Mouse (Mus musculus) cerebellum, postnatal 25 days (tissue): Measurements from ENCODE around the gene Grb2.

Experiments used
- DNase-seq, 2 experiments: peaks; one replicate each; pipeline ENCODE4 v3.0.0; 2021; ENCODE audit warnings: mixed read lengths in 2 of 2

The Grb2 gene

GRCm38 (mm10) chr11:115708209-115708876 lies at the start of gene Grb2:
TSS of gene Grb2 (minus strand) at chr11:115708597.
- peak; percentile 100 for DNase-seq

DNA sequence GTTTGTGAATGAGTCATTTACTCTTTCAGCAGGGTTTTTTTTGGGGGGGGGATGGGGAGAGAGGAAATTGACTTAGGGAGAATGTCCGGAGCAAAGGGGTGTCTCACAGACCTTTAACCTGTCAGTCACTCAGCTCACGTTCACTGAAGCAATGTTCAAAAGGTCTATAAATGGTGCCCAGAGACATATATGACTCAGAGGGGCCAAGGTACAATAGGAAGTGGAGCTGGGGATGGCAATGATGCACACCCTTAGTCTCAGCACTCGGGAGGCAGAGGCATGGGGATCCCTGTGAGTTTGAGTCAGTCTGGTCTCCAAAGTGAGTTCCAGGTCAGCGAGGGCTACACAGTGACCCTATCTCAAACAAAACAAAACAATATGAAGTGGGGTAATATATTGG lies 45.1 kb upstream of the Grb2 start:
- no peak for DNase-seq

- DNase-seq = no peak
These were observed 44.3 kb upstream of the Grb2 start for GRCm38 (mm10) chr11:115752653-115753052.

- DNase-seq = no peak
These were observed 43.3 kb upstream of the Grb2 start for GRCm38 (mm10) chr11:115751725-115752124.

GRCm38 (mm10) chr11:115749834-115750233 lies 41.4 kb upstream of the Grb2 start:
- peak; percentile 34 to 46 for DNase-seq

DNA sequence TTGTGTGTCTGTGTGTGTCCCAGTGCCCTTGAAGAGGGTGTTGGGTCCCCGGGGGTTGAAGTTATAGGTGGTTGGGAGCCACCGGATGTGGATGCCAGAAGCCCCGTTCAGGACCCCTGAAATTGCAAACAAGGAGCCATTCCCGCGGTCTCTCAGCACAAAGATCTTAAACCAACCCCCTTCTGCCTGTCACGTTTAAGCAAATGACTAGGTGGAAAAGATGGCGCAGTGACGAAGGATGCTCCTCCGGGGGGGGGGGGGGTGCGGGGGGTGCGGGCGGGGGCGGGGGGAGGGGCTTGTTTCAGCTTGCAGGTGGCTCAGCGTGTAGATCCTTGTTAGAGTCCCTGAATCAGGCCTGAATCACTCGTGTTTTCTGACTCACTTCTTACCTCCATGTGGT lies 39.0 kb upstream of the Grb2 start:
- no peak for DNase-seq

DNA sequence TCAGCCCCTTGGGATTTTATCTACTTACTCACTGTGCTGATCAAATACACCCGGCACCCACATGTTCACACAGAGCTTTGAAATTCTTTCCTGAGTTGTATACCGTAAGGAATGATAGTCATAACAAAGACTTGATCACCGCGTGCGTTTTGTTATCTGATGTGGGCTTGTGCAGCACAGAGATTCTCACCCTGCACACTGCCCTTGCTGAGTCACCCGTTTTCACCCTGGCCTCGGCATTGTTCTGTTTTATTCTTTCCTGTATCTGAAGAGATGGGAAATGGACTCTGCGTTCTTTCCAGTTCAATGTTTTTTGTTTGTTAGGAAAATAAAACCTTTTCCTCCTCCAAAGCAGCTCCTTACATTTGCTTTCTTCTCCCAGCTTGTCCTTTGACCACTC lies 38.4 kb upstream of the Grb2 start:
- no peak for DNase-seq

- no peak for DNase-seq
These were observed 37.7 kb upstream of the Grb2 start for GRCm38 (mm10) chr11:115746109-115746508.

DNA sequence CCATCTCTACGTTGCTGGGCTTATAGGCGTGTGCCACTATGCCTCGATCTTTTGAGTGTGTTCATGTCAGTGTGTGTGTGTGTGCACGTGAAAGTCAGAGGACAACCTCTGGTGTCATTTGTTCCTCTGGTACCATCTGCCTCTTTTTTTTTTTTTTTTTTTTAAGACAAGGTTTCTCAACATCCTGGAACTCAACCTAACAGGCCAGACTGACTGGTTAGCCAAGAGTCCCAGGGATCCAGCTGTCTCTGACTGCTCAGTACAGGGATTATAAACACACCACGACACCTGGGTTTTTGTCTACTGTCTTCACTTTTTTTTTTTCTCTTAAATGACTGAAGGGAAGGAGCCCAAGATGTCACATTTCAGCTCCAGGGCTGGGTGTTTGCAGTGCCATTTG lies 36.0 kb upstream of the Grb2 start:
- no peak for DNase-seq

DNA sequence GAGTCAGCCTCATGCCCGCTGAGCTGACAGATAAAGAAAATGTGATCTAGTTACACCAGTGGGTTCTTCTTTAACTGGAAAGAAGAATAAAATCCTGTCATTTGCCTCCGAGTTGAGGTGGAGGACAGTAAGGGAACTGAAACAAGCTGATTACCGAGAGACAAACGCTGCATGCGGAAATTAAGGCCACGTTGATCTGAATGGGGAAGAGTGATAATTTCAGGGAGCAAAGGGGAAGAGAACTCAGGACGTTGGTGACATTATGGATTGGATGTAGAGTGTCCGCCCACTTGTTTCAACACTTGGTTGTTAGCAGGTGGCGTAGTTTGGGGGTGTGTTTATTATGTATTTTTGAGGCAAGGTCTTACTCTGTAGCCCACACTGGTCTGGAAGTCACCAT lies 34.5 kb upstream of the Grb2 start:
- no peak for DNase-seq

DNA sequence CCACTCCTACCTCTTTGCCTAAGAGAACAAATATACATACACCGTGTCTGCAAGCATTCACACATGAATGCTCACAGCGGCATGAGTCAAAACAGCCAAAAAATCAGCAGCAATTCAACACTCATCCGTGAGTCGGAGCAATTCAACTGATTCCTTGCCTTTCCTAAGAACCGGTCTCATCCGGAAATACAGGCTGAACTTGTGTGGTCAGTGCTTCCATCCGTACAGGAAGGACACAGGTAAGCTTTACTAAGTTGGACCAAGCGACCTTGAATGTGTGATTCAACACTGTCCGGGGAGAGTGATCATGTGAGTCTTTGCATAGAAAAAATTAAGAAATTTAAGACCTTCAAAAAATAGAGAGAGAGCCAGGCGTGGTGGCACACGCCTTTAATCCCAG lies 32.7 kb upstream of the Grb2 start:
- no peak for DNase-seq

GRCm38 (mm10) chr11:115738275-115738885 lies 30.0 kb upstream of the Grb2 start:
- DNase-seq = no peak

DNA sequence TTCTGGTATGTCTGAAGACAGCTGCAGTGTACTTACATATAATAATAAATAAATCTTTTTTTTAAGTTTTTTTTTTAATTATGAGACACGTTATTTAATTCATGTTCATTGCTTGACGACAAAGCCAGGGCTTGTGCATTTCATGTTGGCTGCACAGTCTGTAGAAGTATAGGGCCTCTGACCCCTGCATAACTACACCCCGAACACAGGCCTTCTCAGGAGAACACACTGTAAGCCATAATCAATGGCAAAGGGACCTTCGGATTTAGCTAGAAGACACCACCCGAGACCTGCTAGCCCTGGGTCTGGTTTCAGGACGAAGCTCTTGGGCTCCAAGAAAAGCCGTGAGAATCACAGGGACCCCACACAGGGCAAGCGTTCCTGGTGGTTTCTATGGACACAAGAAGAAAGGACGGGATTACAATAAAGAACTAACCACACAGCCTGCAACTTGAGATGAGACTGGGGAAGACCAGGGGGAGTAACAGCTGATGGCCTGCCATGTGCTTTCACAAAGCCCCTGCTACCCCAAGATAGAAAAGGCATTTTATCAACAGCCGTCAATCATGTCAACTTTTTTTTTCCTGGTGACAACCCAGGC lies 29.3 kb upstream of the Grb2 start:
- DNase-seq = no peak

DNA sequence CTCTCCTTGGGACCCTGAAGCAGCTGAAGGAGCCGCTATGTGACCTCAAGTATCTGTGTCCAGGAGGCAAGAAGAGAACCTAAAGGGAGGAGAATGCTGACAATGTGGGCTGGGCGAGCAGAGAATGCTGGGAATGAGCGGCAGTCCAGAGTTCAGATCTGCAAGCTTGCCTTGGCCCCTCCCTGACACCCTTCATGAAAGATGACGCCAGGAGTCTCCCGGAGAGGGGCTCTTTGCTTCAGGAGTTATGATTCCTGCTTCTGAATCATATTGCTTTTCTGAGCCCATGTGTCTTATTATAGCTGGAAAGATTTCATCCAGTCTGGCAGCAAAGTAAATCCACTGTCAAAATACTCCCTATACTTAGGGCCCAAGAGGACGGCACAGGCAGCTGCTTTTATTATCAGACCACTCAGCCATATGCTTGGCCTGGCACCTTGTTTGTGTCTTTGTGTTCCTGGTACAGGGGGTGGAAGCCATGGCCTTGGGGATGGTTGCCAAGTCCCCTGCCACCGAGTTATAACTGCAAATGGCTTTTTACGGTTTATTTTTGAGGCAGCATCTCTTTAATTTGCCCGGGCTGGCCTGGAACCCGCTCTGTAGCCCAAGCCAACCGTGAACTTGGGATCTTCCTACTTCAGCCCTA lies 25.8 kb upstream of the Grb2 start:
- DNase-seq = no peak

- DNase-seq = no peak
These were observed 14.8 kb upstream of the Grb2 start for GRCm38 (mm10) chr11:115723231-115723630.

- DNase-seq = peak; percentile 91 to 93
These were observed 14.2 kb upstream of the Grb2 start for GRCm38 (mm10) chr11:115722638-115723037.

GRCm38 (mm10) chr11:115717660-115718390 lies 9.4 kb upstream of the Grb2 start:
- peak in 1 of 2 experiments; percentile 59 for DNase-seq

DNA sequence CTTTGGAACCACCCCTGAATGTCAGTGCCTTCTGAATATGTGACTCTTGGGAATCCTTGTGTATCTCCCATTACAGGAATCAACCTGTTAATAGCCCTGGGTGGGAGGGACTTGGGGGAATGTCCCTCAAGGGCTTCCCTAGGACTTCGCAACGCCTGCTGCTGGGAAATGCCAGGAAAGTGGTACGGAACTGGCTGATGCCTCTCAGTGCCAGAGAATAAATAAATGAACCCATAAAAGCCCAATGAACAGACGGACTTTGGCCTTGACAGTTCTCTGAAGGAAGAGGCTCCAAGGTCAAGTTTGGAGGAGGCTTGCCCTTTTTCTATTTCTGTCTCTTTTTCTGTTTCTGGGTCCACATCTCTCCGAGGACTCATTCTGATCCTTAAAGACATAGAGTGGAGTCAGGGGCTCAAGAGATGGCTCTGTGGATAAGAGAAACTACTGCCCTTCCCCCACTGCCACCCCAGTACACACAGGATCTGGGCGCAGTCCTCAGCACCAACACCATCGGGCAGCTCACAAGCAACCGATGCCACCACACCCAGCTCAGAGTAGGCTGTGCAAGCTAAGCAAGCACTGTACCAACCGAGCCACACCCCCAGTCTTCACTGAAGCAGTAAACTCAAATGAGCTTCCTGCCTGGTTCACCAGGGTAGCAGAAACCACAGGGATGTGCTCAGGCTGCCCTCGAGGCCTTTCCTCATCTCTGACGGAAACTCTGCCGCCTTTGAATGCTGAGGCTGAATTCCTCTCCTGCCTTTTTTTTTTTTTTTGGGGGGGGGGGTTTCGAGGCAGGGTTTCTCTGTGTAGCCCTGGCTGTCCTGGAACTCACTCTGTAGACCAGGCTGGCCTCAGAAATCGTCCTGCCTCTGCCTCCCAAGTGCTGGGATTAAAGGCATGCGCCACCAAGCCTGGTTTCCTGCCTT lies 8.3 kb upstream of the Grb2 start:
- no peak for DNase-seq

GRCm38 (mm10) chr11:115714491-115714890 lies 6.1 kb upstream of the Grb2 start:
- peak; percentile 80 to 84 for DNase-seq

DNA sequence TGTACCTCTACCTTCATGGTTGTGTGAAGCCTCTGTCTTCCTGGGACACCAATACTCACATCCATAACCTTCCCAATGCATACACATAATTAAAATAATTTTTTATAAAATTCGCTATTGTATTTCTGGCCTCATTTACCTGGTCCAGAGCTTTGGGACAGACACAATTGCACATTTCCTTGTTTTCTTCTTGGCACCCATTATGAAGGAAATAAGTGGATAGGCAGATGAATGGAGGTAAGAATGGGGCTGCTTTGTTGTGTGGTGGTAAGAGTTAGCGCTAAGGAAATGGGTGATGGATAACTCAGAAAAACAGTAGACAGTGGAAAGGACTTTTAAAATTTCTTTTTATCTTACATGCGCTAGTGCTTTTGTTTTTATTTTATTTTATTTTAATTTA lies 5.0 kb upstream of the Grb2 start:
- DNase-seq = no peak

DNA sequence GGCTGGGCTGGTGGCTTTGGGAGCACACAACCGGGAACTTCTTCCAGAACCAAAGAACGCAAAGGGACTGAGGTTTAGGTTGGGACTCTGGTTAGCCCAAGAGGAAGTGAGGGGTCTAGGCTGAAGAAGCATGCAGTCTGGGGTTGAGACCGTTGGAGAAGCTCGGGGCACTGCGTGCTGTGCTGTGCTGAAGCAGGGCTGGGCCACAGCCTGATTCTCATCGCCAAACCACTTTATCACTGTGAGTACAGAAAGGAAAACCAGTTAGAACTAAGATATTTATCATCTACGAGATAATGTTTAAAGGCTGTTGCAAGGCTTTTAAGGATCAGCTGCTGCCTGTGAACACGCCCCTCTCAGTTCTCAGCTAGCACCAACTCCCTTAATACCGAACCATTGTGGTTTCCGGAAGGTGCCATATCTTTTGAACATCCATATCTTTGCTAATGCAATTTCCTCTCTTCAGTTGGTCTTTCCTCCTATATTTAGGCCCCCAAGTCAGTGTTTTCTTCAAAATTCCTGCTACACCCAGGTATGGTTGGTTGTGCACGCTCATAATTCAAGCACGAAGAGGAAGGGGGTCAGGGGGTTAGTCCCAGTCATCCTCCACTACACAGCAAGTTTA lies 4.4 kb upstream of the Grb2 start:
- no peak for DNase-seq

GRCm38 (mm10) chr11:115712268-115712667 lies 3.9 kb upstream of the Grb2 start:
- DNase-seq = no peak
